Mouse (Mus musculus): Measurements from ENCODE around the gene Pip5k1b. TPM values are rescaled to one million over a fixed set of nuclear protein-coding genes. Genes with fewer than 3 reads are reported as not detected.
"Not testable (repeated sequence)": the region's sequence is repeated elsewhere in the genome, so short reads cannot be mapped to it uniquely, and the experiment has no call there.

Gene Pip5k1b
- total RNA-seq (2021), result under 1 TPM; 0.75 to 0.84 TPM
- long read RNA-seq, experiment 1, partial matches to known transcripts, result 0 of 2 reads
- long read RNA-seq, experiment 1, other reads (novel, unspliced or antisense), result 2 of 2 reads
- long read RNA-seq, experiment 2, result 0 reads

DNA sequence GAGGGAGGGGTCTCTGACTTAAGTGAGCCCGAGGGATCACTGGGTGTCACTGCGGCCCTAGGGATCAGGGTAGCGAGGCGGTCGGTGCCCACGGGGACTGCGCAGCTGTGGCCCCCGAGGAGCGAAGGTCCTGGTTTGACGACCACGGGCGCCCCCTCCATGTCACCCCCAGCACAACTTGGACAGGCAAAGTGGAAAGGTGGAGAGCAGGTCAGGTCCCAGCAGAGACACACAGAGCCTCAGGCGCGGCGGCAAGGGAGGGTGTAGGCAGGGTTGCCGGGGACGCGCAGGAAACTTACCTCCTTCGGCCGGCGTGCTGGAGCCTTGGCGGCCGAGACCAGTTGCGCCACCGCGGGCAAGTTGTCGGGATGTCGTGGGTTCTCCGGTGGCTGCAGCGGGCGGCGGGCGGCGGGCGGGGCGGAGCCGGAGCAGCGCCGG lies at the start of gene Pip5k1b:
Pip5k1b (minus strand) TSS at position 407 of the 438 bp plus-strand sequence.
- peak; percentile 27 for DNase-seq

DNA sequence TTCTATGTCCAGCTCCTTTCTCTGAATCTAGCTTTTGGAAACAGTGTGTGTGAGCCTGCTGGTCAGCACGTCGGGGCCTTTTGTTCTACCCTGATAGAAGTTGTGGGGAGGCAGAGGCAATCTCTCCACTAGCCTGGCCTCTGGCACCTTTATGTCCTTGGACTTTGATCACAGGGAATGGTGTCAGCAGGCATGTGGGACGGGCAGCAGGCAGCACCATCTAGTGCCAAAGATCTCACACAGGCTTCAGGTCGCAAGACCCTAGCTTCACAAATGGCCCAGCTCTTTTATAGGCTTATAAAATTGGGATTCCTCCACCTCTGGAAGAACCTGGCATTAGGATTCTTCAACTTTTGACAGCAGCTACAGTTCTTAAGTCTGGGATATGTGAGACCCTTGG lies 48.4 kb upstream of the Pip5k1b start:
- no peak for DNase-seq

DNA sequence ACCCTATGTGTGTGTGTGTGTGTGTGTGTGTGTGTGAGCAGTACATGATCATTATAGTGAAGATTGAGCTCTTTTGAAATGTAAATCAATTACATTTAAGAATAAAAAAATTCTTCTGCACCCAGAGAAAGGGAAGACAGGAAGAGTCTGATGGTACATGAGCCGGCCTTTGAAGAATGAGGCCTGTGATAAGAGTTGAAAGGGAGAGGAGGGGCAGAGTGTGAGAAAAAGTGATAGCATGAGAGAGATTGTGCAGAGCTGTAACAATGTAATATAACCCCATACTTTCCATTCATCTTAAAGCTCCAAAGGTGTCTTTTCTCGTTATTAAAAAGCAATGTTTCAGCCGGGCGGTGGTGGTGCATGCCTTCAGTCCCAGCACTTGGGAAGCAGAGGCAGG lies 47.8 kb upstream of the Pip5k1b start:
- no peak for DNase-seq

DNA sequence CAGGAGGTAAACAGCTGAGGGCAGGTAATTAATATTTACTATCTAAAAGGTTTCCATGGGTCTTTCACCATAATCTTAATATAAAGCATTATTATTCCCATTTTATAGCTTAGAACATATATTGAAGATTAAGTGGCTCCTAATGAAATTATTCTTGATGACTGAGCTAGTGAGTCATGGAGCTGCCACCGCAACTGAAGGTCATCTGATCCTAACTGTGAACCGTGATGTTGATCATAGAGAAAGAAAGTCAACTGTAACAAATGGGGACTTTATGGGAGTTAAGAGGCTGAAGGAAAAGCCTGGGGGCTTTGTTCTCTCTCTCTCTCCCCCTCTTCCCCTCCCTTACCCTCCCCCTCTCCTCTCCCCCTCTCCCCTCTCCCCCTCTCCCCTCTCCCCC lies 31.1 kb upstream of the Pip5k1b start:
- DNase-seq, result no peak

DNA sequence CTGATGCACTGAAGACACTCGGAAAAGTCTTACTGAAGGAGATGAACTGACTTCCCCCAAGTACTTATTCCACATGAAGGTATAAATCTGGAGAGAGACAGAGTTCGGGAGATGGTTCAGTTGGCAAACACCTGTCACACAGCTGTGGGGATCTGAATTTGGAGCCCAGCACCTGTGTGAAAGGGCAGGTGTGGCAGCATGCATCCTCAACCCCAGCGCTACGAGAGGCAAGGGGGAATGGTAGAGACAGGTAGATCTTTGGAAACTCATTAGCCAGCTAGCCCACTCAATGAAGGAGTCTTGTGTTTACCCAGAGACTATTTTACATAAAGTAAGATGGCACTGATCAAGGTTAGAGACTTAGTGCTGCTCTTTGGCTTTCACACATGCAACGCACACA lies 29.5 kb upstream of the Pip5k1b start:
- no peak for DNase-seq

DNA sequence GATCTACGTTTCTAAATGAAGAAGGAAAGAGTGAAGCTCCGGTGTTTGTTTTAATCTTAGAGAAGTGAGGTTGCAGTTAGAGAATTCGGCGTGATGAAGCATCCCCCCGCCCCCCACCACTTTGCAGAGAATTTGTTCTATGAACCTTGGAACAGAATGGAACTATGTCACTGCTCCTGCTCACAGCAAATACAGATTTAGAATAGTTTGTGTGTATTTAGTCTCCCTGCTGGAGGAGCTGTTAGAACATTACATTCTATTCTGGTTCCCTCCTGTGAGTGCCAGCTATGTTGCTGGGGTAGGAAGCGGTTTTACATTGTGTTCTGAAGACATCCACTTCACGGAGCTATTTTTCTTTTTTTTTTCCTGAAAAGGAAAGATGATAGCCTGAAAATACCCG lies 28.3 kb upstream of the Pip5k1b start:
- no peak for DNase-seq

DNA sequence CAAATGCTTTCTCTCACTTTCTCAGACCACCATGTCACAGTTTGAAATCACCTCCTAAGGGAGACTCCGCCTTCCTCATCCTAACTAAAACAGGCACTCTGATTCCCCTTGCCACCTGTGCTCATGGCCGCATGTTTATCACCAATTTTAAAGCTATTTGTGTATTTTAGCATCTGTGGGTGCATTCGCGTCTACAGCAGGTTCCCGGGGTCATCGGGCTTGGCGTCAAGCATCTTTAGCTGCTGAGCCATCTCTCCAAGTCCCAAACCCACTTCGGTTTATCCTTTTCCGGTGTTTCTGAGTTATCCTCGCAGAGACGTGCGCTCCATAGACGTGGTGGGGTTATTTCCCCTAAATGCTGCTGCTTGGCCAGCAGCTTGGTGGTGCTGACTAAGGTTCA lies 20.5 kb upstream of the Pip5k1b start:
- DNase-seq, result no peak

DNA sequence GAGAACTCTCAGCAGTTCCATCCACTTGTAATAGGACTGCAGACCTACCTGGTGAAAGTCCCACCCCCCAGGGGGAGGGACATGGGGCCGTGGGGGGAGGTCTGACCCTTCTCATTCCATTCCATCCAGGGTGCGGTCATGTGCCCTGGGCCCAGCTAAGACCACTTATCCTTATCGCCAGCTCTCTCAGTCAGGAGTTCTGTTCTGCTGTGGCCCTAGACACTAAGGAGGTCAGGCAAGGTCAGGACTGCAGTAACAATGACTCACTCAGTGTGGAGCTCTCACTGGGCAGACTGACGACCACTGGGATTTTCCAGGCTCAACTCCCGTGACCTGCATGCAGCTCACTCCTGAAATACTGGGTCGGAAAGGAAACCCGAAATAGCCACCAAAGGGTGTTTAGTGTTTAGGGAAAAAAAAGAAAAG lies 16.1 kb upstream of the Pip5k1b start:
- no peak for DNase-seq

DNA sequence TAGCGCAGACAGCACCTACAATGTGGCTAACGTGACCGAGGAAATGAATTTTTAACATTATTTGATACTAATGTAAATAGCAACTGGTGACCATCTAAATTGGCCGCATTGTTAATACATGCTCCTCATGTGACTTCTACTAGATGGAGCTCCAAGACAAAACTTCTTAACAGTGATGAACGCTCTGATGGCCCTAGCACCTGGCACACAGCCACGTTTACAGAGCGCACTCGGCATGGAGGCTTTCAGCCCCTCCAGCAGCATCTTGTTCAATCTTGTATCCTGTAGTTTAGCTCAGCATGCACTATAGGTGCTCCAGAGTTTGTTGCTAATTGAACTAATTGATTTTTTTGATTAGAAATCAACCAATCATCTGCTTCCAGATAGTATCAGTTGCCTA lies 15.3 kb upstream of the Pip5k1b start:
- no peak for DNase-seq

DNA sequence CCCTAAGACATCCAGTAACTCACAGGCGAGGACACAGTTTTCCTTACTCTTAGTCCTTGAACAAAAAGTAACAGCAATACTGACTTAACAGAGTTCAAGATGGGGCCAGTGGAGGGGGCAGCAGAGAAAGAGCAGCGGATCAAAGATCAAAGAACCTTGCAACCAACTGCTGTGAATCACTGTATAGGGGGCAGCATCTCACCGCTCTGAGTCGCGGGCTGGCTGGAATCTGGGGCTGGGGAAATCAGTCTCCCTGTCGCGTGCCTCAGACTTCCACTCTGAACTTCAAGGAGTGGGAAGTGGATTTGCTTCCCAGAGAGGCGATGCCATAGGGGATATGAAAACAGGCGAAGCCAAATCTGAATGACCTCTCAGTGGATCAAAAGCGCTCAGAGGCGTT lies 1.8 kb upstream of the Pip5k1b start:
- DNase-seq, result no peak

DNA sequence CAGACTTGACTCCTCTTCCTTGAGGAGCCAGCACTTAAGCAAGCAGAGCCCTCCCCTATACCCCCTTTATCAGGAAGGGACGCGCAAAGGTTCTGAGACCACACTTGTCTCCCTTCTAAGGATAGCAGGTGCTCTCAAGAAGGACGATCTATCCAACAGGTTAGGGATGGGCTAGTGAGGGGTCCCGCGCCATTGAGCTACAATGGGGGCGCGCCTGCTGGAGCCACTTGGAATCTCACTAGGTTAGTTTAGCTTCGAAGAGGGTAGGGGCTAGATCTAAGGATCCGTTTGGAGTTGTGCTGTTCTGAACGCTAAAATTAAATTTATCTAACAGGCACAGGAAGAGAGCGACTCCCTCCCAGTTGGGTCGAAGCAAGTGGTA lies 904 bp upstream of the Pip5k1b start:
- DNase-seq, result no peak

DNA sequence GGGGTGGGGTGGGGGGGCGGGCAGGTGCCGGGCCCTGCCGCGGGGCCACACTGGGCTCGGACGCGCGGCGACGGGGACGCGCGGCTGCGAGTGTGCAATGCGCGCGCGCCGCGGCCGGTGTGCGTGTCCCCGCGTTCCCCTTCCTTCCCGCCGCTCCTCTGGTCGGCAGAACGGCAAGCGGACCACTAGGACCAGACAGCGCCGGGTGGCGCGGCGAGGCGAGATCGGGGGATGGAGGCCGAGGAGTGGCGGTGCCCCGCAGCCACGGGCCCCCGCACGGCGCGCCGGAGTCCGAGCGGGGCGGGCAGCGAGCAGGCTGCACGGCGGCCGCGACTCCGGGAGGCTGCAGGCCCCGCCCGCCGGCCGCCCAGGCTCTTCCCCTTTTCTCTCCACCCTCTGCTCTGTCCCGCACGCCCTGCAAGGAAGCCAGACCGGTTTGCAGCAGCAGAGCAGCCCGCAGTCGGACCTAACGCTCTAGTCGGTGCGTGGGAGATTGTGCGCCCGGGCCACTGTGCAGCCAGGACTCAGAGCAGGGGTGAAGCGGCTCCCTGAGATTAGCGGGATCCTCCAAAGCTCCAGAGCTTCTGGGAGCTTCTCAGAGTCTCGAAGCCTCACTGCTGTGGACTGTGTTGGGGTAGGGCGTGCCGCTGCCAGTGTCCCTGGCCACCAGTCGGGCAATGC lies 372 bp upstream of the Pip5k1b start:
- peak; percentile 36 for DNase-seq

DNA sequence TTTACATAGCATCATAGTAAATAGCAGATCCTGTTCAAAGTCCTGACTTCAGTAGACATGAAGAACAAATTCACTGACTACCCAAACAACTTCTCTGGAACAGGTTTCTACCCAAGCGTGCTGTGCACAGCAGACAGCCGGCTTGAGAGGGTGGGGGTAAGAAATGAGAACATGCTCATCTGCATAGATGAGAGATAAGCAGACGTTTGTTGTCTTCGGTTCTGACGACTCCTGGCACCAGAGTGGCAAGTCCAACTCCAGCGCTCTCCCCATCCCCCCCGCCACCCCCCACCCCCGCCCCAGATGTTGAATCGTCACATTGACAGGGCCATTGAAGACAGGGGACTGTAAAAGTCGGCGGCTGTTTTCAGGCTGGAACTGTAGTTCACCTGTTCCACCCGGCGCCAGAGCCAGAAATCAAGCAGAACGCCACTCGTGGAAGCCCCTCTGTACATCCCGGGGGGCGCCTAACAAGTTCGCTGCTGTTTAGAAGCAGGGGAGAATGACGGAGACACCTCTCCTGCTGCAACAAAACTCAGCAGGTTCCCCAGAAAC lies 684 bp downstream of the Pip5k1b start:
- no peak for DNase-seq

DNA sequence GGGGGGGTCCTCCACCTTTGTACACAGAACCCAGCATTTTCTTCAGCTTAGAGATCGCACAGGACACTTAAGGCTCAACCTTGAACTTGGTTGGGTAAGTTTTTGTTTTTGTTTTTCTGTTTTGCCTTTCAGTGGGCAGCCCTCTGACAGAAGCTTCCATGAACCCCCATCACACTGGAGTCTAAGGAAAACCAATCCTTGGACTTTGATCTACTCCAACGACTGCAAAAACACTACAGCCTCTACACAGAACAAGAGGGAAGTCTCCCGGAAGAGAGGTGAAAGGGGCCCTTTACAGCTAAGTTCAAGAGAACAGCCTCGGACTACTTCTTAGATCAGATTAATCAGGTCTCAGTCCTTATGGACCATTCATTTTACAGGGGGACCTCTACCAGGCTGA lies 1.2 kb downstream of the Pip5k1b start:
- no peak for DNase-seq

DNA sequence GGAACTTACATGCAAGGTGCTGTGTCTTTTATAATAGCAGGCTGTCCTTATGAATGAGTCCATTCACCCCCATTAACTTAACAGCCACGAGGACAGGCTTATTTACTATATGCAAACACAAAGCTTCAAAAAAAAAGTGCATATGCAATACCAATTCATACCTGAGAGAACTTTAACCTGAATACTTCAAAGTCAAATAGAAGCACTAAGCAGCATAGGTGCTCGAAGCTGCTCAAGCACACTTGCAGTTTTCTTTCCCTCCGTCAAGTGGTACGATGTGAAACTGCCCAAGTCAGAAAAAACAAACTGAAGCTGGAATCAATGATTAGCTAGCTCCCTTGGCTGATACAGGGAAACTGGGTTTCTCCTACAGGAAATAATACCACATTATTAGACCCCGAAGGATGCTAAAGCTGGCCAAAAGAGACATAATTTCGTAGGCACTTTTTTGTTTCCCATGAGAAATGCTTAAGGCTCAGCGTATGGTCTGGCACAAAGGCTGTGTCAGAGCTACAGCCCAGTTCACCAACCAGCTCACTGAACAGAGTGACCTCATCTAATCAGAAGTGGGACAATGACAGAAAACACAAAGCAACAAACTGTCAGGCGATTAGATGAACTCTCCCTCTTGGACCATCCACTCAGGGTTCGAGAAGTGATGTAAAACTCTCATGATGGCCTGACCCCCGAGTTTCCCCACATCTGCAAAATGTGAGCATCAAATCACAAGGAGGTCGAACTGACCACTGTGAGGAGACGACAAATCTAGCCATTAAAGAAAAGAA lies 2.2 kb downstream of the Pip5k1b start:
- DNase-seq, result no peak

DNA sequence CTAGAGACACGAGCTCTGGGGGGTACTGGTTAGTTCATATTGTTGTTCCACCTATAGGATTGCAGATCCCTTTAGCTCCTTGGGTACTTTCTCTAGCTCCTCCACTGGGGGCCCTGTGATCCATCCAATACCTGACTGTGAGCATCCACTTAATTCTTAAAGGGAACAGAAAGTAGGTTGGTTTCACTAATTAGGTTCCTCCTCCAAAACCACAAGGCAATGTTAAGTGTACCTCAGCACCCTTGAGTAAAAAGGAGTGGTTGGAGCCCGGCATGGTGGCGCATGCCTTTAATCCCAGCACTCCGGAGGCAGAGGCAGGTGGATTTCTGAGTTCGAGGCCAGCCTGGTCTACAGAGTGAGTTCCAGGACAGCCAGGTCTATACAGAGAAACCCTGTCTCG lies 3.0 kb downstream of the Pip5k1b start:
- DNase-seq, result not testable (repeated sequence)

DNA sequence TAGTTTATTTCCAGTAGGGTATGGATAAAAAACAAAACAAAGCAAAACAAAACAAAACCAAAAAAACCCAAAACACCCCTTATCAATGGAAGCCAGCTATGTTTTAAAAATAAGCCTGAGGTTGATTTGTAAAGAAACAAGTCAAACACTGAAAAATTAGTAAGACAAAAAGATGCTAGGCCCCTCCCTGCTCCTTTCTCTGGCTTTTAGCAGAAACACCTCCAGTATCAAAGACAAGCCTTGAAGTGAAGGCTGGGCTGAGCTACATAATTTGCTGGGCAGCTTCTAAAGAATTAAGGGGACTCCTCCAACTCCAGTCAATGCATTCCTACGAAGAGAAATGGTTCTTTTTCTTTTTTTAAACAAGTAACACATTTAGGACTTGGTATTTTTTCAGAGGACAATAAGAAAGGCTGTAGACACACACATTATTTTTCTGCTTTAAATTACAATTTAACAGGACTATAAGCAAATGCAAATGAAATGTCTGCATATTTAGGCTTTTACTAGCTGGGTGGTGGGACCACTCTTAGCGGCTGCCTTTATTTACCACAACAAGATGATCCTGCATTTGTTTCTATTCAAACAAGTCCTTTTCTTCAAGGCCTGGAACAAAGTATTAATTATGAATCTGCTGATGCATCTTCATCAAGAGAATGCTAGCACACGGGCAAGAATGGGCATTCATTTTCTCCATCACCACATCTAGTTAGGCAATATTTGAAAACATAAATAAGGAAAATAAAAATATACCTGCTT lies 4.3 kb downstream of the Pip5k1b start:
- no peak for DNase-seq

DNA sequence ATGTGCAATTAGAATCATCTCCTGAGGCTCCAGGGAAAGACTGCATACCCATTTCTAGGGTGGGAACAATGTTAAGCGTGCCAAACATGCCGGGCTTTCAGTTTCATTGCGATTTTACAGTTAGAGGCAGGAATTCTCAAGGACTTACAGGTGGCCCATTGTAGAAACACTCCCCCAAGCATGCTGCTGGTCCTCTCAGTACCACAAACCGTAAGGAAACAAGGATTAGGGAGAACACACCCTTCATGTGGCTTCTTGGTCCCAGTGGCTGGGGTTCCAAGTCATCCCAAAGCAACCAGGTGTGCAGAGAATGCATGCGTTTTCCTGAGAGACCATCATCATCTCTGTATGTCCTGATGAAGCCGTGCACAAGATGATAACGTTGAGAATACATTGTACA lies 4.9 kb downstream of the Pip5k1b start:
- DNase-seq, result no peak

DNA sequence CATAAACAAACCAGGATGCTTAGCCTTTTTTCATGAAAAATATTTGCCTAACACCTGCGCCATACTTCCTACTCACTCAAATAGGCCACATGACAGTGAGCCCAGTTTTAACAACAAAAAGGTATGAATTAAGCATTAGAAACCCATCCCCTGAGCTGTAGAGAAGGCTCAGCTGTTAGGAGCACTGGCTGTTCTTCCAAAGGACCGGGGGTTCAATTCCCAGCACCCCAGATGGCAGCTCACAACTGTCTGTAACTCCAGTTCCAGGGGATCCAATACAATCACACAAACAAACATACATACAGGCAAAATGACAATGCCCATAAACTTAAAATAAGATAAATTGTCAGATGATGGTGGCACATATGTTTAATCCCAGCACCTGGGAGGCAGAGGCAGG lies 5.7 kb downstream of the Pip5k1b start:
- DNase-seq, result no peak

DNA sequence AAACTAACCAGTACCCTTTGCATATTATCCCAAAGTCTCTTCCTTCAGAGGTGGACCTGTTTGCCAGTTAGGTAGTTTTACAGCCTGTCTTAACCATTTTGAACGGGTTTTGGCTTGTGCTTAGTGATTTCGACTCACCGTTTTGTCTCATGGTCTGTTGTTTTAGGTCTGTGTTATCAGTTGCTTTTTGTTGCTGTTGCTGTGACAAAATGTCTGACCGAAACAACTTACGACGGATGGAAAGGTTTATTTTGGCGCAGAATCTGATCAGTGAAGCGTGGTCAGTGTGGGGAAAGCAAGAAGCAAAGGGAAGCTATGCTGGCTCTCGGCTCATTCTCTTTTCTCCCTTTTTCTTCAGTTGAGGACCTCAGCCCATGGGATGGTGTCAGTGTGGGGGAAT lies 7.3 kb downstream of the Pip5k1b start:
- no peak for DNase-seq

DNA sequence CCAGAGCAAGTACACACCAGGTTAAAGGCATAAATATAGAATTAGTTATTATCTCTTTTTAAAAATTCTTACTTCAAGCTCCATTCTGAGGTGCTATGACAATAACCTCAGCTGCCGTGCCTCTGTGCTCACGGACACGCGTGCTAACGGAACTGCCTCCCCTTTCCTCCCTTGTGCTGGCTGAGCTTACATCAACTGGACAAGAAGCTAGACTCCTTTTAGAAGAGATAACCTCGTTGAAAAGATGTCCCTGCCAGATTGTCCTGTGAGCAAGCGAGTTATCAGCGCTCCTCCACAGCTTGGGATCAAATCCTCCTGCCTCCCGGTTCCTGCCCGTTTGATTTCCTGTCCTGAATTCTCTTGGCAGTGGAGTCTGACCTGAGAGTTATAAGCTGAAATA lies 9.5 kb downstream of the Pip5k1b start:
- DNase-seq, result no peak

Data from gastrocnemius, postnatal 25 days (tissue).